Mouse (Mus musculus) neural tube, embryonic 12.5 days (tissue): ENCODE results near the gene Armc2. TPM values are rescaled to one million over a fixed set of nuclear protein-coding genes. Genes with fewer than 3 reads are reported as not detected.

Source experiments
- ATAC-seq: fragments of 200-750 bp; cut with Nextera tagmentation; 2 replicates; pipeline ENCODE4 v1.8.0; 2017; ENCODE audit warnings: low read depth, mild to moderate bottlenecking, moderate TSS enrichment, moderate library complexity; ENCODE audit not compliant: low FRiP score
- H3K27ac ChIP-seq: fragments of 300-500 bp; sonication (generic); 2 replicates; pipeline ENCODE4 v1.5.1; 2016
- H3K27me3 ChIP-seq: fragments of 300-500 bp; sonication (generic); replicated peaks from 2 replicates; pipeline ENCODE4 v1.6.1; 2016; ENCODE audit warnings: mild to moderate bottlenecking
- H3K36me3 ChIP-seq: fragments of 300-500 bp; sonication (generic); 2 replicates; pipeline ENCODE4 v1.6.1; 2016; ENCODE audit warnings: mild to moderate bottlenecking
- H3K4me1 ChIP-seq: fragments of 300-500 bp; sonication (generic); 2 replicates; pipeline ENCODE4 v1.6.1; 2016
- H3K4me2 ChIP-seq: fragments of 300-500 bp; sonication (generic); replicated peaks from 2 replicates; pipeline ENCODE4 v1.6.1; 2016; ENCODE audit warnings: mild to moderate bottlenecking
- H3K4me3 ChIP-seq: fragments of 300-500 bp; sonication (generic); 2 replicates; pipeline ENCODE4 v1.5.1; 2016
- H3K9ac ChIP-seq: fragments of 300-500 bp; sonication (generic); 2 replicates; pipeline ENCODE4 v1.6.1; 2016; ENCODE audit warnings: mild to moderate bottlenecking
- H3K9me3 ChIP-seq: fragments of 300-500 bp; sonication (generic); 2 replicates; pipeline ENCODE4 v1.6.1; 2016; ENCODE audit warnings: mild to moderate bottlenecking
- WGBS: fragments of 180-500 bp; shearing (Covaris S2); methylation state at CpG from one replicate; pipeline ENCODE4 v1.1.7; 2016; 5-methylcytosine and 5-hydroxymethylcytosine counted together
- polyA plus RNA-seq: library from polyadenylated mRNA; unstranded; fragments of >200 nt; fragmentation: Nextera tagmentation; extraction: Ambion mirVana; gene quantifications from 2 replicates; pipeline ENCODE4 v1.2.1, GENCODE M21; 2016

Gene Armc2
- polyA plus RNA-seq, 1 experiment from 2014 or later: 3.1 TPM

- H3K36me3 ChIP-seq: no peaks in the 10 kb centered on the region
- H3K9ac ChIP-seq: no peak overlapping the region
- H3K4me1 ChIP-seq: no peaks in the 10 kb centered on the region
- H3K4me2 ChIP-seq: no peak overlapping the region
- H3K9me3 ChIP-seq: no peaks in the 10 kb centered on the region
- no peak overlapping the region for H3K27ac ChIP-seq
- no peaks in the 10 kb centered on the region for H3K27me3 ChIP-seq
- WGBS: 71% methylated on average over 2 of the region's 2 CpGs
- H3K4me3 ChIP-seq: no peak overlapping the region
- ATAC-seq: no peak
Observed at GRCm38 (mm10) chr10:41870101-41870500, 148.1 kb downstream of the Armc2 start.

GRCm38 (mm10) chr10:41867956-41868355 lies 150.3 kb downstream of the Armc2 start:
- Histone ChIP-seq H3K9me3 (no peaks in the 10 kb centered on the region), H3K9ac (no peak overlapping the region), H3K36me3 (no peaks in the 10 kb centered on the region), H3K27ac (no peak overlapping the region), H3K4me1 (no peaks in the 10 kb centered on the region), H3K27me3 (no peaks in the 10 kb centered on the region), H3K4me3 (no peak overlapping the region), H3K4me2 (no peak overlapping the region)
- WGBS: 80% methylated on average over 5 of the region's 5 CpGs
- ATAC-seq: no peak

- Histone ChIP-seq H3K4me2 (no peak overlapping the region), H3K4me3 (no peak overlapping the region), H3K4me1 (no peaks in the 10 kb centered on the region), H3K9me3 (no peaks in the 10 kb centered on the region), H3K27me3 (no peaks in the 10 kb centered on the region), H3K36me3 (no peaks in the 10 kb centered on the region), H3K27ac (no peak overlapping the region), H3K9ac (no peak overlapping the region)
- no peak for ATAC-seq
Observed at GRCm38 (mm10) chr10:41866838-41867154, 151.4 kb downstream of the Armc2 start.

GRCm38 (mm10) chr10:41866069-41866837 lies 152.0 kb downstream of the Armc2 start:
- no peak overlapping the region for H3K4me3 ChIP-seq
- no peaks in the 10 kb centered on the region for H3K4me1 ChIP-seq
- no peaks in the 10 kb centered on the region for H3K36me3 ChIP-seq
- no peaks in the 10 kb centered on the region for H3K9me3 ChIP-seq
- H3K27ac ChIP-seq: no peak overlapping the region
- 74% methylated on average over 3 of the region's 3 CpGs for WGBS
- H3K4me2 ChIP-seq: no peak overlapping the region
- H3K9ac ChIP-seq: no peak overlapping the region
- no peaks in the 10 kb centered on the region for H3K27me3 ChIP-seq
- ATAC-seq: no peak

Other genes with a start within 250 kb of the Armc2 start
- gene Cep57l1, start 208.6 kb downstream of the Armc2 start, polyA plus RNA-seq: 17.5 and 18.9 TPM in 2 replicates
- 29.6 and 34.6 TPM in 2 replicates for gene Sesn1, start 208.5 kb downstream of the Armc2 start, polyA plus RNA-seq